Mouse (Mus musculus): ENCODE measurements around the gene Dhx35.
A peak's percentile ranks its signal among the peaks of the same experiment; 100 is the strongest.

DNA sequence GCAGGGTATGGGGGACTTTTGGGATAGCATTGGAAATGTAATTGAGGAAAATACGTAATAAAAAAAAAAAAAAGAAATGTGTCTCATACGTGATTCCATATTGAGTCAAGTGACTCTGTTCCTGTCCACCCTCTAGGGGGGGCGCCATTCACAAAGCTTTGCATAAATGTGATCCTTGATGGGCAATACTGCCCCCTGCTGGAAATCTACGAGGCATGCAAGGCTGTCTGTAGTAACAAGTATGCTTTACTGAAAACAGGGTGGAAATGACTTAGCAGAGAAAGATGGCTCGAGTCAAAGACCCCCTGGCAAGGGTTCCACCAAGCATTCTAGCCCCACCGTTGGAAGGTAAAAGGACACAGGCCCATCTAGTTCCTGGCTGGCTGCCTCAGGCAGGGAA lies 92.0 kb downstream of the Dhx35 start:
- TF ChIP-seq POLR2A (IDR thresholded peaks at IDR 0.05; ENCODE audit: borderline replicate concordance, extremely low read depth, low read depth, low read length) = no peak
- peak; percentile 28; the same call in 1 of the 2 replicates for TF ChIP-seq CTCF (IDR thresholded peaks at IDR 0.05; ENCODE audit: insufficient read depth, low read length)

Measured in lung, adult 2 months (tissue).